Mouse (Mus musculus) brain, embryonic 14.5 days (tissue): ENCODE data around the gene Elp5. TPM values are rescaled to one million over a fixed set of nuclear protein-coding genes. Genes with fewer than 3 reads are reported as not detected.
"Not testable (repeated sequence)": the region's sequence is repeated elsewhere in the genome, so short reads cannot be mapped to it uniquely, and the experiment has no call there.

Experiments
- DNase-seq: peaks from one replicate; pipeline ENCODE4 v3.0.0-alpha.2; 2011; ENCODE audit warnings: low read depth
- CTCF ChIP-seq: fragments of 200-500 bp; IDR thresholded peaks from 2 replicates; pipeline ENCODE4 v1.5.1; 2012; ENCODE audit warnings: inconsistent platforms, mild to moderate bottlenecking, moderate library complexity, borderline replicate concordance; ENCODE audit not compliant: insufficient read depth, insufficient read length; ENCODE audit errors: extremely low read depth
- POLR2A ChIP-seq: fragments of 200-500 bp; IDR thresholded peaks from 2 replicates; pipeline ENCODE4 v1.6.1; 2012; ENCODE audit warnings: mild to moderate bottlenecking, inconsistent platforms, borderline replicate concordance; ENCODE audit not compliant: poor library complexity, insufficient read depth, insufficient read length, severe bottlenecking; ENCODE audit errors: extremely low read depth
- polyA plus RNA-seq: library from polyadenylated mRNA; depleted of rRNA; stranded (reverse); fragments of >200 nt; gene quantifications from 2 replicates; pipeline ENCODE4 v1.2.3, GENCODE M21; 2012

The Elp5 gene
- polyA plus RNA-seq, 1 experiment, result 127 TPM

GRCm38 (mm10) chr11:69964650-69965270 lies 17.6 kb downstream of the Elp5 start, which contains the start of gene Cldn7:
Gene Cldn7, plus strand, starts transcription at chr11:69964779.
- TF ChIP-seq POLR2A (no peak), CTCF (no peak)
- no peak for DNase-seq

- no peak for DNase-seq
- no peak for TF ChIP-seq CTCF
- TF ChIP-seq POLR2A, result no peak
Observed at GRCm38 (mm10) chr11:69961841-69962240, 20.5 kb downstream of the Elp5 start.

- no peak for DNase-seq
- TF ChIP-seq POLR2A (no peak), CTCF (peak; percentile 37; the same call in 1 of the 2 replicates)
Observed at GRCm38 (mm10) chr11:69960616-69961015, 21.7 kb downstream of the Elp5 start.

GRCm38 (mm10) chr11:69956218-69956617 lies 26.1 kb downstream of the Elp5 start:
- peak; percentile 7; the same call in 1 of the 2 replicates for TF ChIP-seq CTCF
- no peak for TF ChIP-seq POLR2A
- DNase-seq, result no peak

- not testable (repeated sequence) for DNase-seq
Observed at GRCm38 (mm10) chr11:69955618-69956017, 26.7 kb downstream of the Elp5 start.

- no peak for DNase-seq
- no peak for TF ChIP-seq CTCF
- TF ChIP-seq POLR2A, result no peak
Observed at GRCm38 (mm10) chr11:69953267-69953915, 28.9 kb downstream of the Elp5 start.

- no peak for TF ChIP-seq POLR2A
- TF ChIP-seq CTCF, result no peak
- DNase-seq, result no peak
Observed at GRCm38 (mm10) chr11:69952274-69952673, 30.0 kb downstream of the Elp5 start.

GRCm38 (mm10) chr11:69950807-69951459 lies 31.4 kb downstream of the Elp5 start:
- no peak for DNase-seq
- peak; percentile 16; the same call in 1 of the 2 replicates for TF ChIP-seq CTCF
- TF ChIP-seq POLR2A, result no peak

GRCm38 (mm10) chr11:69948763-69949150 lies 33.6 kb downstream of the Elp5 start:
- DNase-seq, result peak; percentile 88

GRCm38 (mm10) chr11:69948066-69948762 lies 34.1 kb downstream of the Elp5 start, which contains the start of gene Slc2a4:
Gene Slc2a4, minus strand, starts transcription at chr11:69948188.
- DNase-seq, result peak; percentile 97
- TF ChIP-seq POLR2A (0 out of 2 replicates have a peak, but pooled peaks have one; percentile 31), CTCF (no peak)

More at GRCm38 (mm10) chr11:69948763-69949150, 33.6 kb downstream of the Elp5 start:
- TF ChIP-seq POLR2A (no peak), CTCF (peak; percentile 96)
